Mouse (Mus musculus) sigmoid colon, adult 10 weeks (tissue): ENCODE data around the gene Skil. TPM values are rescaled to one million over a fixed set of nuclear protein-coding genes. Genes with fewer than 3 reads are reported as not detected.

ENCODE experiments used
- polyA plus RNA-seq: library from polyadenylated mRNA; stranded (reverse); fragments of 350-450 nt; fragmentation: Illumina TruSeq; extraction: RNeasy Lipid Tissue Mini Kit (QIAGEN cat#74804); gene quantifications from one replicate; pipeline ENCODE4 v1.2.3, GENCODE M21; 2014; ENCODE audit warnings: low read depth, low replicate concordance

The Skil gene
- polyA plus RNA-seq = 110 TPM

GRCm38 (mm10) chr3:31094531-31095178, at the start of gene Skil:
Gene Skil (plus strand): TSS chr3:31095058.

GRCm38 (mm10) chr3:31149706-31150105, 54.8 kb downstream of the Skil start, which contains the start of gene Cldn11:
Gene Cldn11 (plus strand): TSS chr3:31149920.

Other genes with a start within 250 kb of the Skil start
- 51.6 TPM for gene Gpr160, start 239.1 kb upstream of the Skil start, polyA plus RNA-seq
- gene Phc3, start 125.6 kb upstream of the Skil start, polyA plus RNA-seq = 52.6 TPM
- 142 TPM for gene Prkci, start 99.3 kb upstream of the Skil start, polyA plus RNA-seq
- gene Cldn11, start 54.9 kb downstream of the Skil start, polyA plus RNA-seq = 0.69 TPM
- 2.6 TPM for gene Slc7a14, start 215.3 kb downstream of the Skil start, polyA plus RNA-seq